Mouse (Mus musculus): ENCODE measurements around the gene Zfp385a. TPM values are rescaled to one million over a fixed set of nuclear protein-coding genes. Genes with fewer than 3 reads are reported as not detected.
"Not testable (repeated sequence)": the region's sequence is repeated elsewhere in the genome, so short reads cannot be mapped to it uniquely, and the experiment has no call there.

Zfp385a gene
- polyA plus RNA-seq, 1 experiment from 2014 or later: 10.1 TPM

GRCm38 (mm10) chr15:103279750-103280149 is 60.1 kb downstream of the Zfp385a start:
- TF ChIP-seq EP300 (IDR thresholded peaks at IDR 0.05; ENCODE audit: low read depth) (0 out of 2 replicates have a peak, but pooled peaks have one; percentile 22), CTCF (IDR thresholded peaks at IDR 0.05; ENCODE audit: low read depth) (peak; percentile 73)
- H3K36me3 ChIP-seq (replicated peaks; ENCODE audit: insufficient read depth, low read length): peaks cover 5% of the 10 kb centered on the region; the same call in 1 of the 2 replicates
- DNase-seq: peak; percentile 69
- peak overlapping the region; percentile 61; the same call in 1 of the 2 replicates for H3K27ac ChIP-seq (ENCODE audit: low read depth)
- ATAC-seq: no peak
- no peak overlapping the region for H3K4me3 ChIP-seq (ENCODE audit: low read depth, low read length)
- no peaks in the 10 kb centered on the region for H3K9me3 ChIP-seq (ENCODE audit: low read length)
- peaks cover 27% of the 10 kb centered on the region for H3K4me1 ChIP-seq (ENCODE audit: insufficient read depth)
- no peak overlapping the region for H3K4me2 ChIP-seq (ENCODE audit: low read depth, low read length)
- no peak overlapping the region; the same call in 1 of the 2 replicates for H3K9ac ChIP-seq (replicated peaks)
- H3K27me3 ChIP-seq (ENCODE audit: insufficient read depth, low read length): no peaks in the 10 kb centered on the region
- 50% methylated on average over 3 of the region's 3 CpGs for WGBS (ENCODE audit: insufficient replicate concordance)

- no peak for TF ChIP-seq CTCF (IDR thresholded peaks at IDR 0.05; ENCODE audit: low read depth)
- TF ChIP-seq EP300 (IDR thresholded peaks at IDR 0.05; ENCODE audit: low read depth): no peak
- H3K36me3 ChIP-seq (replicated peaks; ENCODE audit: insufficient read depth, low read length): peaks cover 5% of the 10 kb centered on the region; the same call in 1 of the 2 replicates
- H3K4me3 ChIP-seq (ENCODE audit: low read depth, low read length): no peak overlapping the region
- no peak for ATAC-seq
- DNase-seq: no peak
- H3K4me1 ChIP-seq (ENCODE audit: insufficient read depth): peaks cover 39% of the 10 kb centered on the region
- no peak overlapping the region for H3K27ac ChIP-seq (ENCODE audit: low read depth)
- H3K4me2 ChIP-seq (ENCODE audit: low read depth, low read length): no peak overlapping the region
- no peaks in the 10 kb centered on the region for H3K27me3 ChIP-seq (ENCODE audit: insufficient read depth, low read length)
- H3K9ac ChIP-seq (replicated peaks): no peak overlapping the region
- no peaks in the 10 kb centered on the region for H3K9me3 ChIP-seq (ENCODE audit: low read length)
- 80% methylated on average over 7 of the region's 7 CpGs for WGBS (ENCODE audit: insufficient replicate concordance)
These were observed 61.9 kb downstream of the Zfp385a start for GRCm38 (mm10) chr15:103277949-103278348.

GRCm38 (mm10) chr15:103275943-103276342 is 64.0 kb downstream of the Zfp385a start:
- not testable (repeated sequence) for H3K9me3 ChIP-seq (ENCODE audit: low read length); H3K4me2 ChIP-seq (ENCODE audit: low read depth, low read length); H3K4me3 ChIP-seq (ENCODE audit: low read depth, low read length); H3K36me3 ChIP-seq (replicated peaks; ENCODE audit: insufficient read depth, low read length); ATAC-seq; DNase-seq; H3K9ac ChIP-seq (replicated peaks); H3K27ac ChIP-seq (ENCODE audit: low read depth); H3K27me3 ChIP-seq (ENCODE audit: insufficient read depth, low read length)
- whole genome bisulfite sequencing (ENCODE audit: insufficient replicate concordance): 91% methylated on average over 3 of the region's 3 CpGs
- H3K4me1 ChIP-seq (ENCODE audit: insufficient read depth): peaks cover 32% of the 10 kb centered on the region

GRCm38 (mm10) chr15:103272419-103273279 is 67.2 kb downstream of the Zfp385a start, which contains the start of gene Copz1:
TSS of gene Copz1 (plus strand) at chr15:103272714.
- DNase-seq (peak; percentile 93), ATAC-seq (peak; percentile 99)
- peak within 1 kb of the TSS; percentile 77 for H3K27ac ChIP-seq (ENCODE audit: low read depth)
- no peaks in the 10 kb centered on the region for H3K27me3 ChIP-seq (ENCODE audit: insufficient read depth, low read length)
- TF ChIP-seq EP300 (IDR thresholded peaks at IDR 0.05; ENCODE audit: low read depth) (no peak), CTCF (IDR thresholded peaks at IDR 0.05; ENCODE audit: low read depth) (peak; percentile 60)
- peak within 1 kb of the TSS; percentile 85 for H3K4me3 ChIP-seq (ENCODE audit: low read depth, low read length)
- peaks cover 1% of the 10 kb centered on the region; the same call in 1 of the 2 replicates for H3K36me3 ChIP-seq (replicated peaks; ENCODE audit: insufficient read depth, low read length)
- peaks cover 25% of the 10 kb centered on the region for H3K4me1 ChIP-seq (ENCODE audit: insufficient read depth)
- peak within 1 kb of the TSS; percentile 71 for H3K4me2 ChIP-seq (ENCODE audit: low read depth, low read length)
- peak within 1 kb of the TSS; percentile 89 for H3K9ac ChIP-seq (replicated peaks)
- H3K9me3 ChIP-seq (ENCODE audit: low read length): no peaks in the 10 kb centered on the region
- WGBS (ENCODE audit: insufficient replicate concordance): under 1% methylated on average over 38 of the region's 38 CpGs

- Histone ChIP-seq H3K27me3 (ENCODE audit: insufficient read depth, low read length) (no peaks in the 10 kb centered on the region), H3K4me2 (ENCODE audit: low read depth, low read length) (no peak overlapping the region), H3K36me3 (replicated peaks; ENCODE audit: insufficient read depth, low read length) (no peaks in the 10 kb centered on the region), H3K9me3 (ENCODE audit: low read length) (no peaks in the 10 kb centered on the region), H3K9ac (replicated peaks) (no peak overlapping the region), H3K4me1 (ENCODE audit: insufficient read depth) (peaks cover 5% of the 10 kb centered on the region), H3K27ac (ENCODE audit: low read depth) (no peak overlapping the region), H3K4me3 (ENCODE audit: low read depth, low read length) (no peak overlapping the region)
- 55% methylated on average over 4 of the region's 4 CpGs for WGBS (ENCODE audit: insufficient replicate concordance)
- no peak for TF ChIP-seq CTCF (IDR thresholded peaks at IDR 0.05; ENCODE audit: low read depth)
- no peak for TF ChIP-seq EP300 (IDR thresholded peaks at IDR 0.05; ENCODE audit: low read depth)
- no peak for DNase-seq
- ATAC-seq: no peak
These were observed 71.0 kb downstream of the Zfp385a start for GRCm38 (mm10) chr15:103268903-103269302.

GRCm38 (mm10) chr15:103264794-103265193 is 75.1 kb downstream of the Zfp385a start:
- no peak overlapping the region for H3K27ac ChIP-seq (ENCODE audit: low read depth)
- H3K4me1 ChIP-seq (ENCODE audit: insufficient read depth): peaks cover 11% of the 10 kb centered on the region
- no peak overlapping the region for H3K4me3 ChIP-seq (ENCODE audit: low read depth, low read length)
- DNase-seq: no peak
- H3K27me3 ChIP-seq (ENCODE audit: insufficient read depth, low read length): no peaks in the 10 kb centered on the region
- TF ChIP-seq CTCF (IDR thresholded peaks at IDR 0.05; ENCODE audit: low read depth): no peak
- no peak for TF ChIP-seq EP300 (IDR thresholded peaks at IDR 0.05; ENCODE audit: low read depth)
- WGBS (ENCODE audit: insufficient replicate concordance): 74% methylated on average over 2 of the region's 2 CpGs
- H3K9me3 ChIP-seq (ENCODE audit: low read length): no peaks in the 10 kb centered on the region
- no peak for ATAC-seq
- no peak overlapping the region for H3K4me2 ChIP-seq (ENCODE audit: low read depth, low read length)
- no peaks in the 10 kb centered on the region for H3K36me3 ChIP-seq (replicated peaks; ENCODE audit: insufficient read depth, low read length)
- H3K9ac ChIP-seq (replicated peaks): no peak overlapping the region

MicroRNA genes within 50 kb of the gene (microRNA counts, 519-probe panel; counts per million panel counts)
- 4,939 counts per million, percentile 56 among the panel's probes with 10 or more counts for microRNA mmu-miR-148b

Small RNAs within 50 kb of the gene (microRNA-seq; reads per million reads assigned to microRNA genes)
- gene Mir148b: 793 reads per million, percentile 69 among the genes with 10 or more reads in this experiment
- gene Mir6963: not detected

Other genes with a start within 250 kb of the Zfp385a start
- 3.6 and 3.8 TPM in 2 replicates for gene Smug1, start 173.0 kb downstream of the Zfp385a start, polyA plus RNA-seq (2015; fragmentation: Nextera tagmentation; extraction: Ambion mirVana)
- gene Cbx5, start 100.3 kb downstream of the Zfp385a start, polyA plus RNA-seq (2015; fragmentation: Nextera tagmentation; extraction: Ambion mirVana): 19.0 and 23.3 TPM in 2 replicates
- 126 and 151 TPM in 2 replicates for gene Hnrnpa1, start 99.7 kb downstream of the Zfp385a start, polyA plus RNA-seq (2015; fragmentation: Nextera tagmentation; extraction: Ambion mirVana)
- 85.8 and 89.1 TPM in 2 replicates for gene Nfe2, start 81.7 kb downstream of the Zfp385a start, polyA plus RNA-seq (2015; fragmentation: Nextera tagmentation; extraction: Ambion mirVana)
- gene Copz1, start 67.4 kb downstream of the Zfp385a start, polyA plus RNA-seq (2015; fragmentation: Nextera tagmentation; extraction: Ambion mirVana): 110 and 121 TPM in 2 replicates
- 1.1 and 1.8 TPM in 2 replicates for gene Gpr84, start 29.5 kb downstream of the Zfp385a start, polyA plus RNA-seq (2015; fragmentation: Nextera tagmentation; extraction: Ambion mirVana)
- gene Itga5, start 26.7 kb upstream of the Zfp385a start, polyA plus RNA-seq (2015; fragmentation: Nextera tagmentation; extraction: Ambion mirVana): 15.6 and 16.0 TPM in 2 replicates
- not detected in 2 replicates for gene Gtsf1, start 90.4 kb upstream of the Zfp385a start, polyA plus RNA-seq (2015; fragmentation: Nextera tagmentation; extraction: Ambion mirVana)
- gene Gtsf2, start 108.4 kb upstream of the Zfp385a start, polyA plus RNA-seq (2015; fragmentation: Nextera tagmentation; extraction: Ambion mirVana): not detected in 2 replicates
- gene Nckap1l, start 113.7 kb upstream of the Zfp385a start, polyA plus RNA-seq (2015; fragmentation: Nextera tagmentation; extraction: Ambion mirVana): 6.0 and 6.8 TPM in 2 replicates
- 0.24 and 0.62 TPM in 2 replicates for gene Pde1b, start 162.9 kb upstream of the Zfp385a start, polyA plus RNA-seq (2015; fragmentation: Nextera tagmentation; extraction: Ambion mirVana)
- gene Ppp1r1a, start 197.9 kb upstream of the Zfp385a start, polyA plus RNA-seq (2015; fragmentation: Nextera tagmentation; extraction: Ambion mirVana): 3.5 and 4.4 TPM in 2 replicates
- not detected in 2 replicates for gene Glycam1, start 225.0 kb upstream of the Zfp385a start, polyA plus RNA-seq (2015; fragmentation: Nextera tagmentation; extraction: Ambion mirVana)

Data from liver, postnatal 0 days (tissue).